Mouse (Mus musculus) stomach, postnatal 0 days (tissue): ENCODE measurements around the gene Rsph9. TPM values are rescaled to one million over a fixed set of nuclear protein-coding genes. Genes with fewer than 3 reads are reported as not detected.

Experiments used
- ATAC-seq: fragments of 200-750 bp; cut with Nextera tagmentation; 2 replicates; pipeline ENCODE4 v1.8.0; 2017; ENCODE audit not compliant: low FRiP score, low TSS enrichment
- DNase-seq: peaks from one replicate; pipeline ENCODE4 v3.0.0-alpha.2; 2016; ENCODE audit warnings: low spot score
- H3K27ac ChIP-seq: fragments of 300-500 bp; sonication (generic); replicated peaks from 2 replicates; pipeline ENCODE4 v1.5.1; 2014; ENCODE audit warnings: mild to moderate bottlenecking, control low read depth
- H3K27me3 ChIP-seq: fragments of 300-500 bp; sonication (generic); 2 replicates; pipeline ENCODE4 v1.6.1; 2014; ENCODE audit warnings: low read length; ENCODE audit not compliant: control insufficient read depth, insufficient read depth
- H3K36me3 ChIP-seq: fragments of 300-500 bp; sonication (generic); 2 replicates; pipeline ENCODE4 v1.6.1; 2014; ENCODE audit warnings: low read length, mixed read lengths; ENCODE audit not compliant: control insufficient read depth, insufficient read depth
- H3K4me1 ChIP-seq: fragments of 300-500 bp; sonication (generic); replicated peaks from 2 replicates; pipeline ENCODE4 v1.6.1; 2014; ENCODE audit warnings: antibody characterized with exemption; ENCODE audit not compliant: control insufficient read depth, insufficient read depth
- H3K4me2 ChIP-seq: fragments of 300-500 bp; sonication (generic); replicated peaks from 2 replicates; pipeline ENCODE4 v1.6.1; 2014; ENCODE audit warnings: low read depth, mild to moderate bottlenecking, control low read depth, moderate library complexity
- H3K4me3 ChIP-seq: fragments of 300-500 bp; sonication (generic); 2 replicates; pipeline ENCODE4 v1.5.1; 2014; ENCODE audit warnings: low read depth, low read length, control low read depth
- H3K9ac ChIP-seq: fragments of 300-500 bp; sonication (generic); 2 replicates; pipeline ENCODE4 v1.6.1; 2014; ENCODE audit warnings: mild to moderate bottlenecking, low read length, control low read depth, mixed read lengths
- H3K9me3 ChIP-seq: fragments of 300-500 bp; sonication (generic); 2 replicates; pipeline ENCODE4 v1.6.1; 2016; ENCODE audit warnings: low read length; ENCODE audit not compliant: control insufficient read depth
- CTCF ChIP-seq: IDR thresholded peaks from 2 replicates; pipeline ENCODE4 v1.5.1; 2016; ENCODE audit warnings: antibody characterized with exemption, low read depth, mild to moderate bottlenecking, moderate library complexity
- EP300 ChIP-seq: optimal IDR thresholded peaks from 2 replicates; pipeline ENCODE3; 2016; ENCODE audit warnings: antibody characterized with exemption
- WGBS: fragments of 180-500 bp; shearing (Covaris S2); extraction: QIAGEN DNeasy Blood & Tissue Kit; methylation state at CpG from one replicate; pipeline ENCODE4 v1.1.7; 2014; 5-methylcytosine and 5-hydroxymethylcytosine counted together
- polyA plus RNA-seq: library from polyadenylated mRNA; unstranded; fragments of >200 nt; fragmentation: Nextera tagmentation; extraction: Ambion mirVana; gene quantifications from 2 replicates; pipeline ENCODE4 v1.2.1, GENCODE M21; 2015

Gene Rsph9
- polyA plus RNA-seq, 1 experiment from 2014 or later, result 13.1 TPM

GRCm38 (mm10) chr17:46162551-46162950 is 18.5 kb upstream of the Rsph9 start:
- no peak overlapping the region for H3K9ac ChIP-seq
- no peaks in the 10 kb centered on the region for H3K9me3 ChIP-seq
- no peaks in the 10 kb centered on the region; the same call in 1 of the 2 replicates for H3K4me1 ChIP-seq
- H3K4me3 ChIP-seq, result no peak overlapping the region
- H3K27me3 ChIP-seq, result no peaks in the 10 kb centered on the region
- H3K36me3 ChIP-seq, result peaks cover 12% of the 10 kb centered on the region; the same call in 1 of the 2 replicates
- H3K27ac ChIP-seq, result peak overlapping the region; percentile 65
- 64% methylated on average over 7 of the region's 7 CpGs for WGBS
- ATAC-seq (no peak; the same call in 1 of the 2 replicates), DNase-seq (no peak)
- peak overlapping the region; percentile 86 for H3K4me2 ChIP-seq
- TF ChIP-seq CTCF (no peak), EP300 (no peak)

- TF ChIP-seq CTCF (no peak), EP300 (no peak)
- DNase-seq (no peak), ATAC-seq (no peak)
- Histone ChIP-seq H3K4me3 (peak overlapping the region; percentile 80), H3K27ac (peak overlapping the region; percentile 91), H3K9me3 (no peaks in the 10 kb centered on the region), H3K4me1 (no peaks in the 10 kb centered on the region; the same call in 1 of the 2 replicates), H3K36me3 (peaks cover 10% of the 10 kb centered on the region; the same call in 1 of the 2 replicates), H3K9ac (peak overlapping the region; percentile 88), H3K27me3 (no peaks in the 10 kb centered on the region), H3K4me2 (peak overlapping the region; percentile 86)
- WGBS, result 44% methylated on average over 9 of the region's 9 CpGs
Observed at GRCm38 (mm10) chr17:46161710-46162109, 17.7 kb upstream of the Rsph9 start.

DNA sequence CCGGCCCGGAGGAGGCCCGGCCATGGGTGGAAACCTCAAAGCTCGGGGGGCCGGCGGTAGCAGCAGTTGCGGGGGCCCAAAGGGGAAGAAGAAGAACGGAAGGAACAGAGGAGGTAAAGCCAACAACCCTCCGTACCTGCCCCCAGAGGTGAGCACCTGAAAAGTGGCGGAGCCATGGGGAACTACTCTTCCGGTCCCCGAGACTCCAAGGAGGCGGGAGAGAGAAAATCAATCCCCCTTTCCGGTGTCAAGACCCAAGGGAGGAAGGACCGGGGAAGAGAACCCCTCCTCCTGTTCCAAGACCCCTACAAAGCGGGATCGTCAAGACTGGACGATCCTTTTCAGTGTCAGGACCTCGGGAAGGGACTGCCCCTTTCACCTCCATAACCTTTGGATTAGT is 17.2 kb upstream of the Rsph9 start:
- Histone ChIP-seq H3K9me3 (no peaks in the 10 kb centered on the region), H3K36me3 (peaks cover 10% of the 10 kb centered on the region; the same call in 1 of the 2 replicates), H3K9ac (peak overlapping the region; percentile 88), H3K27me3 (no peaks in the 10 kb centered on the region), H3K4me3 (peak overlapping the region; percentile 80), H3K27ac (peak overlapping the region; percentile 91), H3K4me1 (no peaks in the 10 kb centered on the region; the same call in 1 of the 2 replicates), H3K4me2 (peak overlapping the region; percentile 86)
- DNase-seq, result no peak
- TF ChIP-seq EP300, result no peak
- TF ChIP-seq CTCF, result no peak
- whole genome bisulfite sequencing, result under 1% methylated on average over 19 of the region's 19 CpGs
- ATAC-seq, result 0 out of 2 replicates have a peak, but pooled peaks have one; percentile 10

DNA sequence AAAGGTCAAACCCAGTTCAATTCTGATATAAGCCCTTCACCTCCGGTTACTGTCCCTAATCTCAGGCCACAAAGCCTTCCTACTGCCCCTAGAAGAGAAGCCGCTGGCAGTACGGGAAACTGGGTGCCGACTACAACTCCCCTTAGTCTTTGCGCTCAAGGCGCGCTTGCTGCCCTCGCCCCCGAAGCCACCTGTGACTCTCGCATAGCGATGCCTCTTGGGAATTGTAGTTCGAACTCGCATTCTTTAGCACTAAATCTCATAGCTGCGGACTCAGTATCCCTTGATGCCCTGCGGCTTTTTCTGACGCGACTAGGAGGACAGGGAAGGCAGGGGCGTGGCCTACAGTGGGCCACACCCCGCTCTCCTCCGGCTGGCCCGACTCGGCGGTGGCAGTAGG is 16.7 kb upstream of the Rsph9 start, which contains the start of gene Gtpbp2:
Gene Gtpbp2 (plus strand): TSS at position 347 of the 400 bp plus-strand sequence.
- Histone ChIP-seq H3K9me3 (no peaks in the 10 kb centered on the region), H3K4me1 (no peaks in the 10 kb centered on the region; the same call in 1 of the 2 replicates), H3K4me3 (peak within 1 kb of the TSS; percentile 80), H3K9ac (peak within 1 kb of the TSS; percentile 88), H3K27me3 (no peaks in the 10 kb centered on the region), H3K27ac (peak within 1 kb of the TSS; percentile 92), H3K4me2 (peak within 1 kb of the TSS; percentile 86), H3K36me3 (peaks cover 10% of the 10 kb centered on the region; the same call in 1 of the 2 replicates)
- DNase-seq (peak; percentile 96), ATAC-seq (peak; percentile 91)
- WGBS, result 0% methylated on average over 23 of the region's 23 CpGs
- TF ChIP-seq EP300, result no peak
- TF ChIP-seq CTCF, result no peak

DNA sequence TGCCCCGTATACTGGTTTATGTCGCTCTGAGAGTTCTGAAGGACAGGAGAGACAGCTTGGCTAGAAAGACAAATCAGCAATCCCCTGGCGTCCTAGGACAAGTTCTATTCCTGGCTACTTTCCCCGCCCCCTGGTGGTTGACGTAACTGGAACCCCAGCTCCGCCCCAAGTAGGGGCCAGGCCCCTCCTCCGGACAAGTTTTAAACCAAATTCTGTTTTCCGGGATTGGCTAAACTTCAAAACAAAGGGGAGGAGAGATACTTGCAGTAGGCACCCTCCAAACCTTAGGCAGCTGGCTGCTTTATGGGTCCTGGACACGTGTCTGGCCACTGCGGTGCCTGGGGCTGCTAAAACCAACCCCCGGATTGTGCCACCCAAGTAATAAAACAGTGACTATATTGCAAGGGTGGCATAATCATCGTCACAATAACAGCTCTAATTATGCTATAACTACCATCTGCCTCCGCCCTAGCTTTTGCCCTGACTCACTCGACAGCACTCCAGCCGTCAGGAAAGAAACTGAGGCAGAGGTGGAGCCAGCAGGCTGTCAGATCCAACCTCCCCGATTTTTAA is 16.2 kb upstream of the Rsph9 start:
- Histone ChIP-seq H3K27ac (peak overlapping the region; percentile 92), H3K9me3 (no peaks in the 10 kb centered on the region), H3K4me2 (peak overlapping the region; percentile 73), H3K36me3 (peaks cover 5% of the 10 kb centered on the region; the same call in 1 of the 2 replicates), H3K4me1 (no peaks in the 10 kb centered on the region; the same call in 1 of the 2 replicates), H3K9ac (peak overlapping the region; percentile 55), H3K4me3 (peak overlapping the region; percentile 80), H3K27me3 (no peaks in the 10 kb centered on the region)
- ATAC-seq, result peak; percentile 58
- WGBS, result 0% methylated on average over 16 of the region's 16 CpGs
- TF ChIP-seq CTCF (peak; percentile 66), EP300 (peak; percentile 68)
- DNase-seq, result peak; percentile 89

GRCm38 (mm10) chr17:46159236-46159635 is 15.2 kb upstream of the Rsph9 start:
- ATAC-seq, result no peak; the same call in 1 of the 2 replicates
- no peak for DNase-seq
- peak overlapping the region; percentile 73; the same call in 1 of the 2 replicates for H3K4me2 ChIP-seq
- H3K9me3 ChIP-seq, result no peaks in the 10 kb centered on the region
- no peak for TF ChIP-seq EP300
- no peak for TF ChIP-seq CTCF
- WGBS, result 49% methylated on average over 2 of the region's 2 CpGs
- peak overlapping the region; percentile 92 for H3K27ac ChIP-seq
- H3K36me3 ChIP-seq, result peaks cover 2% of the 10 kb centered on the region; the same call in 1 of the 2 replicates
- H3K9ac ChIP-seq, result no peak overlapping the region
- H3K27me3 ChIP-seq, result no peaks in the 10 kb centered on the region
- no peaks in the 10 kb centered on the region; the same call in 1 of the 2 replicates for H3K4me1 ChIP-seq
- H3K4me3 ChIP-seq, result peak overlapping the region; percentile 80
